Mouse (Mus musculus) erythroblast, embryonic 14.5 days (primary cell): ENCODE data around the gene Rfk. TPM values are rescaled to one million over a fixed set of nuclear protein-coding genes. Genes with fewer than 3 reads are reported as not detected.

Experiments
- H3K27me3 ChIP-seq: 2 replicates; pipeline ENCODE4 v1.6.1; 2012; ENCODE audit warnings: inconsistent platforms; ENCODE audit not compliant: control insufficient read depth
- H3K36me3 ChIP-seq: 2 replicates; pipeline ENCODE4 v1.6.1; 2012; ENCODE audit warnings: mild to moderate bottlenecking, inconsistent platforms; ENCODE audit not compliant: control insufficient read depth
- H3K4me1 ChIP-seq: 2 replicates; pipeline ENCODE4 v1.6.1; 2012; ENCODE audit warnings: inconsistent platforms; ENCODE audit not compliant: control insufficient read depth
- H3K4me3 ChIP-seq: replicated peaks from 2 replicates; pipeline ENCODE3; 2012; ENCODE audit warnings: moderate library complexity, mild to moderate bottlenecking, inconsistent platforms
- H3K9me3 ChIP-seq: 2 replicates; pipeline ENCODE4 v1.6.1; 2012; ENCODE audit warnings: low read length, inconsistent platforms, mixed read lengths; ENCODE audit not compliant: control insufficient read depth
- GATA1 ChIP-seq: IDR thresholded peaks from 2 replicates; pipeline ENCODE4 v1.6.1; 2012; ENCODE audit warnings: low read length, inconsistent platforms, mixed read lengths
- TAL1 ChIP-seq: IDR thresholded peaks from 3 replicates; pipeline ENCODE4 v1.6.1; 2012; ENCODE audit warnings: low read length, inconsistent platforms, mixed read lengths
- polyA plus RNA-seq: library from polyadenylated mRNA; stranded (reverse); fragments of >175 nt; gene quantifications from 2 replicates; pipeline ENCODE4 v1.2.3, GENCODE M21; 2012

The Rfk gene
- polyA plus RNA-seq, 1 experiment, result 7.2 TPM

GRCm38 (mm10) chr19:17355950-17356867 is 37.6 kb upstream of the Rfk start:
- Histone ChIP-seq H3K9me3 (no peaks in the 10 kb centered on the region), H3K4me3 (peak overlapping the region; percentile 87), H3K36me3 (peaks cover 22% of the 10 kb centered on the region), H3K4me1 (peaks cover 80% of the 10 kb centered on the region), H3K27me3 (peaks cover 43% of the 10 kb centered on the region)
- no peak for TF ChIP-seq GATA1
- no peak for TF ChIP-seq TAL1

DNA sequence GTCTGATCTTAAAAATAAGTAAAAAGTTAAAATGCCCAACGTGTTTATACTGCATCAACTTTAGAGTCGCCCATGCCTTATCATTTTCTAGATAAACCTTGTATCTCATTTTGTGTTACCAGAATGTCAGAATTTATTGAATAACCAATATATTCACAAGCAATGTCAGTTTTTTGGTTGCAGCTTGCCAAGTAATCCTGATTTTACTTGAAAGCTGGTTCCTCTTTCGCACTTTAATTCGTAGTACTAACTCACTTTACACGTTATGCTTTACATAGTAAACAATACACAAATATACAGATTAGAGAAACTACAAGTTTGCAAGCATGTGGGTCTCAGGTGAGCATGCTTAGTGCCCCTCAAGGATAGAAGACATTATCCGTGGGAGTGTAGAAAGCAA is 36.9 kb upstream of the Rfk start:
- peaks cover 43% of the 10 kb centered on the region for H3K27me3 ChIP-seq
- TF ChIP-seq TAL1, result no peak
- no peak for TF ChIP-seq GATA1
- no peaks in the 10 kb centered on the region for H3K9me3 ChIP-seq
- peak overlapping the region; percentile 87 for H3K4me3 ChIP-seq
- peaks cover 78% of the 10 kb centered on the region for H3K4me1 ChIP-seq
- H3K36me3 ChIP-seq, result peaks cover 17% of the 10 kb centered on the region

GRCm38 (mm10) chr19:17357391-17357790 is 36.5 kb upstream of the Rfk start:
- peaks cover 43% of the 10 kb centered on the region for H3K27me3 ChIP-seq
- H3K36me3 ChIP-seq, result peaks cover 15% of the 10 kb centered on the region
- peaks cover 80% of the 10 kb centered on the region for H3K4me1 ChIP-seq
- no peaks in the 10 kb centered on the region for H3K9me3 ChIP-seq
- TF ChIP-seq TAL1, result no peak
- TF ChIP-seq GATA1, result no peak
- no peak overlapping the region for H3K4me3 ChIP-seq

- peaks cover under 1% of the 10 kb centered on the region; the same call in 1 of the 2 replicates for H3K36me3 ChIP-seq
- TF ChIP-seq TAL1 (no peak), GATA1 (no peak)
- peaks cover 67% of the 10 kb centered on the region for H3K4me1 ChIP-seq
- no peaks in the 10 kb centered on the region for H3K9me3 ChIP-seq
- H3K27me3 ChIP-seq, result peaks cover 43% of the 10 kb centered on the region
- H3K4me3 ChIP-seq, result no peak overlapping the region
Observed at GRCm38 (mm10) chr19:17359315-17359890, 34.4 kb upstream of the Rfk start.

DNA sequence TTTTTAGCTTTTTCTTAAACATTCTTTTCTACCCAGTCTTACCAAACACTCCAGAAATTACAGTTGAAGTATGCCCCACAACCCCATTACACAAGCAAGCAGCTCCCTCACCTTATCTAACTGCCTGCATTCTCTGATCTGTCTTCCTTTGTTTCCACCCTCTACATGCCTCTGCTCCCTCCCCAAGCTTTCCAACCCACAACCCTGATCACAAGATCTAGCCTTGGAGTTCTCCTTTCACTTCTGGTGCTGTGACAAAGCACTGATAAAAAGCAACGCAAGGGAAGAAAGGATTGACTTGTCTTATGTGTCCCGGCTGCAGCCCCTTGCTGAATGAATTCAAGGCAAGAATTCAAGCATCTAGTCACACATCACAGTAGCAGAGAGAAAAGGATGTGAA is 32.7 kb upstream of the Rfk start:
- Histone ChIP-seq H3K36me3 (no peaks in the 10 kb centered on the region), H3K4me3 (no peak overlapping the region), H3K9me3 (no peaks in the 10 kb centered on the region), H3K27me3 (peaks cover 40% of the 10 kb centered on the region), H3K4me1 (peaks cover 59% of the 10 kb centered on the region)
- TF ChIP-seq GATA1, result no peak
- no peak for TF ChIP-seq TAL1

- Histone ChIP-seq H3K9me3 (no peaks in the 10 kb centered on the region), H3K36me3 (no peaks in the 10 kb centered on the region), H3K4me3 (no peak overlapping the region), H3K27me3 (peaks cover 8% of the 10 kb centered on the region), H3K4me1 (peaks cover 39% of the 10 kb centered on the region)
- TF ChIP-seq TAL1, result no peak
- no peak for TF ChIP-seq GATA1
Observed at GRCm38 (mm10) chr19:17364741-17365140, 29.1 kb upstream of the Rfk start.

GRCm38 (mm10) chr19:17366364-17367090 is 27.3 kb upstream of the Rfk start:
- Histone ChIP-seq H3K36me3 (no peaks in the 10 kb centered on the region), H3K27me3 (no peaks in the 10 kb centered on the region), H3K4me1 (peaks cover 21% of the 10 kb centered on the region), H3K4me3 (no peak overlapping the region), H3K9me3 (no peaks in the 10 kb centered on the region)
- TF ChIP-seq TAL1 (no peak), GATA1 (no peak)

GRCm38 (mm10) chr19:17368557-17368956 is 25.3 kb upstream of the Rfk start:
- no peak for TF ChIP-seq GATA1
- no peak for TF ChIP-seq TAL1
- Histone ChIP-seq H3K27me3 (no peaks in the 10 kb centered on the region), H3K36me3 (no peaks in the 10 kb centered on the region), H3K9me3 (no peaks in the 10 kb centered on the region), H3K4me3 (no peak overlapping the region), H3K4me1 (peaks cover 12% of the 10 kb centered on the region)

DNA sequence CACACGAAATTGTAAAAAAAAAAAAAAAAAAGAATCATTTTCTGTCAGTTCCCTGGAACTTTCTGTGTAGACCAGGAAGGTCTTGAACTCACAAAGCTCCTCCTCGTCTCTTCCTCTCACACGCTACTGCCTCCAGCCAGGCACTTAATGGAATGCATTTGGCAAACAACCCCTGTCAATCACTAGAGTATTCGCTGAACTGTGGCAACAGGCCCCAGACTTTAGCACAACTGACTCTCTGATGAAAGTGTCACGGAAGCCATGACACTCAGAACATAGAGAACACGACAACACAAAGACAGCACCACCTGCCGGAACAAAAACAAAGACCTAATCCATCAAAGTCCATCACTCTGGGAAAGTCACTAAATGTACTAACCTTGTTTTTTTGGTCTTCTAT is 24.3 kb upstream of the Rfk start:
- Histone ChIP-seq H3K4me3 (no peak overlapping the region), H3K36me3 (no peaks in the 10 kb centered on the region), H3K9me3 (no peaks in the 10 kb centered on the region), H3K4me1 (peaks cover 7% of the 10 kb centered on the region), H3K27me3 (no peaks in the 10 kb centered on the region)
- TF ChIP-seq GATA1 (no peak), TAL1 (no peak)
